Mouse (Mus musculus) bone marrow, adult 2 months (tissue): ENCODE results near the gene Slc44a2.

Experiments used
- CTCF ChIP-seq: fragments of 200-500 bp; IDR thresholded peaks from 2 replicates; pipeline ENCODE4 v1.5.1; 2011; ENCODE audit warnings: low read length, control low read depth; ENCODE audit not compliant: control insufficient read depth, insufficient read depth
- POLR2A ChIP-seq: fragments of 200-500 bp; IDR thresholded peaks from 2 replicates; pipeline ENCODE4 v1.6.1; 2011; ENCODE audit warnings: low read depth, mild to moderate bottlenecking, control low read depth, low read length, borderline replicate concordance; ENCODE audit not compliant: control insufficient read depth

GRCm38 (mm10) chr9:21367357-21368111, 47.0 kb downstream of the Slc44a2 start, which contains the start of gene Ilf3:
- TF ChIP-seq CTCF (no peak), POLR2A (peak; percentile 31; the same call in 1 of the 2 replicates)
